Mouse (Mus musculus) ovary, postnatal 14 days (tissue): ENCODE measurements around the gene Fbxl16.

Experiments
- DNase-seq: peaks from one replicate; pipeline ENCODE4 v3.0.0; 2022; ENCODE audit warnings: low spot score

The Fbxl16 gene

DNA sequence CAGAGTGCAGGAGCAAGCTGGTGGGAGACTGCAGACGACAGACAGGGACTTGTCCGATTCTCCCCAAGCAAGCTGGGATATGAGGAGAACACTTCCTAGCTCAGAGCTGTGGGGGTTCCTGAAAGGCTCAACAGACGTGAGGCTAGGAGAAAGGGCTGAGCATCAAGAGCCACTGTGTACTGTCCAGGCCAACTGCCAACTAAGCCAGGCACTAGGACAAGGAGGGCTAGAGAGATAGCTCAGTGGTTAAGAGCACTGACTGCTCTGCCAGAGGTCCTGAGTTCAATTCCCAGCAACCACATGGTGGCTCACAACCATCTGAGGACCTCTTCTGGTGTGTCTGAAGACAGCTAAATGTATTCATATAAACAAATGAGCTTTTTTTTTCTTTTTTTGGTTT, 33.6 kb downstream of the Fbxl16 start:
- no peak for DNase-seq

DNA sequence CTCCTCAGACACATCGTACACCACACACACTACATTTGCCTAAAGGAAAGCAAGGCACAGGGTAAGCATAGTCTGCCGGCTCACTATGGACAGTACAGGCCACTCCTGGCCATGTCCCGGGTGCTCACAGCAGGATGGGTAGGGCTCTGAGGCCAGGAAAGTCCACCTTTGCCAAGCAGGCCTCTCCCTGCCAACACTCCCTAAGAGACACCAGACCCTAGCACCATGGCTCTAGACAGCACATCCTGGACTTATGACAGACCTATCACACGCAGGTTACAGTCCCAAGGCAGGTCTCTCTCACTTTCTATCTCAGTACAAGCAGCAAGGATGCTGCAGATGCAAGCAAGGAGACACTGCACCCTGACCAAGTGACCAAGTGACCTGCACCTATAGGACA, 34.2 kb downstream of the Fbxl16 start:
- DNase-seq, result no peak

DNA sequence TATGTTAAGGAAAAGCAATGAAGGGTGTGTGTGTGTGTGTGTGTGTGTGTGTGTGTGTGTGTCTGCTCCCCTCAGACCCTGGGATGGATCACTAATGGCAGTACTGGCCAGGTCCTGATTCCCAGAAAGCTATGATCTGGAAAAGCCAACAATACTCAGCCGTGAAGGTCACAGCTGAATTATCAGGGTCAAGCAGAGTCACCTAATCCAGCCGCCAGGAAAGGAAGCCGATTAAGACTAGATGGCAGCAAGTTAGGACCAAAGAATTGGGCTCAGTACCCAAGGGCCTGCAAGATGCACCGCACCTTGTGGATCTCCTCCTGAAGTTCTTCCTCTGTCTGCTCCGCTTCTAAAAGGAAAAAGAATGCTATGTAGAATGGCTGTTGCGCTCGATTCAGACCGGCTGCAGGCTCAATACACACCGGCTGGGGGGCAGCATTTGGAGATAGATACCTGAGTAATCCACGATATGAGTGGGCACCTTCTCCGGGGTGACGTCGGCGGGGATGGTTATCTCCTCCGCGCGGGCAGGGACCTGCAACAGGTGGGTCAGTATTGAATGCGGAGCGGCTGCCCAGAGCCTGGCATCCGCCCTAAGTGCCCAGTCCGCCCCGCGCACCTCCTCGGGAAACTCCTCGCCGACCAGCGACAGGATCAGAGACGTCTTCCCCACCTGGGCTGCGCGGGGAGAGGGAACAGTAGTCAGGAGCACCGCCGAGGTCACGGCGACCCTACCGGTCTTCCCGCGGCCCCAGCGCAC, 34.9 kb downstream of the Fbxl16 start:
- DNase-seq, result no peak

DNA sequence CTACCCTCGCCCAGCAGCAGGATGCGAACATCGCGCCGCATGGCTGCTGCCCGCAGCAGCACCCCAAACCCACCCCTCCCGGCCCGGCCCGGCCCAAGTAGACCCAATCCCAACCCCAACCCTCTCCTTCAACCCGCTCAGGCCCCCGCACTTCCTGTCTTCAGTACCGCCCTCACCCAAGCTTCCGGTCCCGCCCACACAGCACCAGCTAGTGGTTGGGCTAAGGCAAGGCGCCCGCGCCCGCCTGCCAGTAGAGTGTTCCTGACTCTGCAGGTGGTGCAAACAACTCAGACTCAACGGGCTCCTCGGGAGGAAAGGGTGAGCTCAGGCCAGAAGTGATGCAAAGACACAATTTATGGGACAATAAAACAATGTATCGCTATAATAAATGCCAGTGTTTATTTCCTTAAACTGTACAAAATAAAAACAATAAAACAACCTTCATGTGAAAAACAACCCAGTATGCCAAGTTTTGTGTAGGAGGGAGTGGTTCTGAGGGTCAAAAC, 35.6 kb downstream of the Fbxl16 start, which contains the start of gene Rhot2:
Gene Rhot2 (minus strand): TSS at position 456 of the 506 bp plus-strand sequence.
- DNase-seq, result peak; percentile 85

DNA sequence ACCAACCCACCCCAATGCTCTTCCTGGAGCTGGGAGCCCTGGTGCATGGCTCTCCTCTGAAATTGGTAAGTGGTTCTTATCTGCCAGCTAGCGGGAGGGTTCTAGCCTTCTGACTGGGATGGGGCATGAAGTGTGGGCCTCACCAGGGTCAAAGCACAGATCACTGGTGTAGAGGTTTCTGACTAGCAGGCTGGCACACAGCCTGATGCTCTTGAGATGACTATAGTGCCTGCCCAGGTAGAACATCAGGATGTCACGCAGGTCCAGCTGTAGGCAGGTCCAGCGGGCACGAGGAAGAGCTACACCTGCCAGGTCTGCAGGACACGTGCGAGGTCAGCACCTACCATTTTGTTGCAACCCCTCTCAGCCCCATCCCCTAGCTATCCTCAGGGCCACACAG, 51.3 kb downstream of the Fbxl16 start:
- no peak for DNase-seq

DNA sequence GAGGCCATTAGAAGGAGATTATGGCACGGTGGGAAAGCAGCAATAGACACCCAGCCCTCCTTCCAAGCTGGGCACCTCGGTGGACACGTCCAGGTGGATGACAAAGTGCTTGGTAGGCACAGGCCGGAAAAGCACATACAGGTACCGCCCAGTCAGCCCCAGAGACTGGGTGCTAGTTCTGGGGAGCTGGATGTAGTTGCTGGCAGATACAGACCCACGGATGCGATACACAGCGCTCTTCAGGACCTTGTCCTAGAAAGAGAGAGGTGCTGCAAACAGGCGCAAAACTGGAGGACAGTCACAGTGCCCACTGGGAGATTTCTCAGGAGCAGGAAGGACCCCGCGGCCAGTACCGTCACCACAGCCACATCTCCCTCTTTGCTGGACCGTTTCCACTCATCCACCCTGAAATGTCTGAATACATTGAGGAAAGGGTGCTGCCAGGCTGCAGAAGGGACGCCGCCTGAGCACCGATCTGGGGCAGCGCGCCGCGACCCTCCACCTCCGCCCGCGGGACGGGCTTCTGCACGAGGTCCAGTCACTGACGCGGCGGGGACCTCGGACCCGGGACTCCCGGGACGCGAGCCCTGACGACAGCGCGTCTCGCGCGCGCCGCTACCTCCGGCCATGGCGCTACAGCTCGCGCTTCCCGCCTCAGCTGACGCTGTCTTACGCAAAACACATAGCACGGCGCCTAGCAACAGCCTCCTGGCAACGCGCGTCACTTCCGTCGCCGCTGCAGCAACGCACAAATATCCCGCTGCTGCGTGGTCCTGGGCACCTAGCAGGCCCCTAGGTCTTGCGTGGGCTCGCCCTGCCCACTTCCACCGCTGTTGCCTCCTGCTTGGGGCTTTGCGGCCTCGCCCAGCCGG, 52.2 kb downstream of the Fbxl16 start, which contains the start of gene Wdr90:
Gene Wdr90 (minus strand): TSS at position 670 of the 872 bp plus-strand sequence.
- peak; percentile 86 for DNase-seq

DNA sequence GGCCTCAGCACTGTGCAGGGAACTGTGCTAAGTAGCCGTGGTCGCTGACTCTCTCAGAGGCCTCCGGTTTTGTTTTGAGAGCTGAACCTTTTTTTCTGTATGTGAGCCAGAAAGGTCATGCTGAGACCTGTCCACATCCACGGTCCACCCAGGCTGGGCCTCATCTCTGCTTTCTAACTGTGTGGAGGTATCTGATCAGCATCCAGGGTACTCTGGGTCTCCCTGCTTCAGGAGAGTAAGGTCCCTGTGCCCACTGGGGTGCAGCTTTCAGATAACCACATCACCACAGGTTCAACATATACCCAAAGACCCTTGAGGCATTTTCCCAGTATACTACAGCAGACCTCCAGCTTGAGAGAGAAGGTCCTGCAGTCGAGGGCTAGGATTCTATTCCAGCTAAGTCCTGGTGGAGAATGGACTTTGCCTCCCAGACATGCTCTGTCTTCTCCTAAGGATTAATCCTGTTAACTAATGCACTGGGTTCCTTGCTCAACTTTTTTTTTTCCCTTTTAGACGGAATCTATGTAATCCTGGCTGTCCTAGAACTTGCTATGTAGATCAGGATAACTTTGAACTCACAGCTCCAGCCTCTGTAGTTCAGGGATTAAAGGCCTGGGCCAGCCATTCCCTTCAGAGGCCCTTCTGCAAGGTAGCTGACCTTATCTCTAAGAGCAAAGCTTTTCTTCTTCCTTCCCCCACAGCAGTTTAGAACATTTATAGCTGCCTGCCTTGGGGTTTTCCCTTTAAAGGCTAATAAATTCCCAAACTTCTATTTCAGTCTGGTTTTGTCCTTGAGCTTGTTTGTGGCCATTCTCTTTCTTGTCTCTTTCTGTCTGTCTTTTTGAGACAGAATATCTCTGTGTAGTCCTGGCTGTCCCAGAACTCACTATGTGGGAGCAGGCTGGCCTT, 53.1 kb downstream of the Fbxl16 start:
- DNase-seq, result no peak

DNA sequence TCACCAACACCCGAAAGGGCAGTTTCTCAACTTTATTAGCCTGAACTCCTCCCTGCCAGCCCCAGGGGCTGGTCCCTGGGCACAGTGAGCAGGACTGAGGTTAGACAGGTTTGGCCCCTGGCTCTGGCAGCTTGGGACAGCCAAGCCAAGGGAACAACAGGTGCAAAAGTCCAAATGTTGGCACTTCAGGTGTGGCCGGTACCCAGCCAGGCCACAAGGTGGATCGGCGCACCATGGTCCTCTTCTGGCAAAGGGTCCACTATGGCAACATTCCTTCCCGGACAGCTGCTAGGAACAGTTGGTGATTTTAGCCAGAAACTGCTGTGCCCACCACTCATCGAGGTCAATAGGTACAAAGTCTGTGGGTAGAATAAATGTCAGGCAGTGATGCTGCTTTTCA, 54.8 kb downstream of the Fbxl16 start:
- DNase-seq, result no peak

DNA sequence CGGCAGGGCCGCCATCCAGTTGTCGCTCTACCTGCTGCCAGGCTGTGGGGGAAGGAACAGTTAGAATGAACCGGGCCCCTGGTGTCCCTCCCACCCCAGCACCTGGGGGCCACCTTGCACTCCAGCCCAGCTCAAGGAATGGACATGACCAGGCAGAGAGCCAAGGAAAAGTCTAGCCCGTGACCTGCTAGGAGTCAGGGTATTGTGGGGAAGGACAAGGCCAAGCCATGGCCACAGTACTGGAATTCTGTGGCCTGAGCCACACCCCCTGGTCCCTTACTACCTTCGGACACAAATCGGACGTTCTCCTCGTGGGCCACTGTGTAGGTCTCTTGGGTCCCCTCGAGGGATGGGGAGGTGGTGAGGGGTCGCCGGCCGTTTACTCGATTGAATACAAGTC, 55.4 kb downstream of the Fbxl16 start:
- no peak for DNase-seq

DNA sequence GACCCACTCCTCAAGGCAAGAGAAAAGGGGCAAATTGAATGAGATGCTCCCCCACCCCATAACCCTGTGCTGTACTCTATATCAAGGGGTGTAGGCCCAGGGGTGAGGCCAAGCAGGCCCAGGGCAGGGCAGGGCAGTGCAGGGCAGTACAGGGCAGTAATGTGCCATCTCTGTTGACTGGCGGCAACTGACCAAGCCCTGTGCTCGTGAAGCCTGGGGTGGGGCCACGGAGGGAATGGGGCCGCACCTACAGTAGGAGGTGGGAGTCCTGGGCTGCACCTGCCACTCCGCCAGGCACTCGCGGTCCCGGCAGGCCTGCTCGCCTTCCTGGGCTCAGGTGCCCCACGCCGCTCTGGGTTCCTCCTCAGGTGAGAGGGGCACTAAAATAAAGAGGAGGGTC, 56.4 kb downstream of the Fbxl16 start:
- DNase-seq, result no peak

DNA sequence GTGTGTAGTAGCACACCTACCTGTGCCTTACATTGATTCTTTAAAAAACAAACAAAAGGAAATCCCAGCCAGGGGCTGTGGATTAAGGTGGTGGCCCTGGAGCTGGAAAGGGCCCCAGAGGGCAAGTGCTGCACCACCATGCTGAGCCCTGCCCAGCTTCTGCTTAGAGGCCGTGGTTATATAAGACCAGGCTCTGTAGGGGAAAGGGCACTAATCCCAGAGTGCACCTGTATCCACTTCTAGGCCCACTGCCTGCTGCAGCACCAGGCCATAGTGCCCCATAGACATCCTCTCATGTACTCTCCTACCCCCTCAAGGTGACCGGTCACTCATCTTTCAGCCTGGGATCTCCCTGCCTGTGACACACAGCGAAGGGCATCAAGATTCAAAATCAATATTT, 57.3 kb downstream of the Fbxl16 start:
- no peak for DNase-seq

DNA sequence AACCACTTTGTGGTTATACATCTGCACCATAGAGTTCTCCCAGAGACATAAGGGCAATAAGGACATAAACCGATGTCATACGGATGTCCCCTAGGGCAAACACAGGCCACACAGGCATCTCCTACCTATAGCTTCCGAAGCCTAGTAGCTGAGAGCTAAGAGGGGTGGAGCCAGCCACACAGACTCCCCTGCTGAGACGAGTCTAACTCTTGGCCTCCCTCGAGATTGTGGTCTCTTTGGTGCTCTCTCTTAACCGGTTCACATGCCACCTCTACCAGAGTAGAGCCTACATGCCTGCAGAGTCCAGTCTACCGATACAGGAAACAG, 58.6 kb downstream of the Fbxl16 start:
- no peak for DNase-seq

DNA sequence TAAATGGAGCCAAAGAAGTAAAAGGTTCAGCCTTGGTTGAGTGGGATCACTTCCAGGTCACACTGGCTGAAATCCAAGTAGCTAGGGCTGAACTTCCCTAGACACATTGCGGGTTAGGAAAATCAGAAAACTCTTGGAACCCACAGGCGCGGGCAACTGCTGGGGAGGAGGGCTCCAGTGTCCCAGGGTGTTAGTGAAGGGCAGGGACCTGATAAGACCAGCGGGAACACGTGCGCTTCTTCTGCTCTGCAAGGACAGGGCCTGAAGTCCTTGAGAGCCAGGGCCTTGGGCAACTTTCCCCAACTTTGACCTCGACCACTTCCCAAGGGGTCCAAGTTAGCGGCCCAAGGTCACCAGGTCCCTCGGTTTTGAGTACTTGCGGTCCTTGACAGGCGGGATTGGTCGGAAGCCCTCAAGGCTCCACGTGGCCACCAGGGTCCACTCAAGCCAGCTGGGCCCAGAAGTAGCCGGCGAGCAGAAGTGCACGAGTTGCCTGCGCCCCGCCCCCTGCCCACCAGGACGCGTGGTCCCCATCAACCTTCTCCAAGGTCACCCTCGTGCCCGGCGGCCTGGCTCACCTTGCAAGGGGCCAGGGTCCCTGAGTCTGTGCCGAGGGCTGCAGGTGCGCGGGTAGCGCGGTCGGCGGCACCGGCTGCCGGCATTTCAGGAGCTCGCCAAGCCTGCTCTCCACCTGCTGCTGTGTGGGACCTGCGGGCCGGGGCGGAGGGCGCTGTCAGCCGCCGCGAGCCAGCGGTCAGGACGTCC, 59.1 kb downstream of the Fbxl16 start:
- peak; percentile 65 for DNase-seq

DNA sequence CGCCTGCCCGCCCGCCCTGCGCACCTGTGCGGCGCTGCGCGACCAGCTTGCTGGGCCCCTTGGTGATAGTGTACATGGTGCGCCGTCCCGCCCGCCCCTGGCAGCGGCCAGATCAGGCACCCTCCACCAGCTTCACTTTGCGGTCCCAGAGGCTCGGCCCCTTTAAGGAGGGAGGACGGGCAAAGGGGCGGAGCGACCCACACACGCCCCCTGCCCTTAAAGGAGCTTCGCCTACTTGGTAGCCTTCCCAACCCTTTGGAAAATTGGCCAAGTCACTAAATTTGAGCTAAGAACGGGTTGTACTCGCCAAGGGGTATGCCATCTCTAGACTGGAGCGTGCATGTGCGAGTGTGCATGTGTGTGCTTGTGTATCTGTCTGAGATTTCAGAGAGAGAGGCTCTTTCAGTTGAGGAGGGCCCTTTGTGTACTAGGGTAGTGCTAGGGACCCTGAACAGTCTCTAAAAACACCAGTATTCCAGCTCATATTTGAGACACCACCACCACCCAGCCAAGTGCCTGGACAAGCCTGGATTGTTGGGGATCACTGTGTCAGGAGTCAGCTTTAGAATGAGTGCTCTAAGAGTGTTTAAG, 59.8 kb downstream of the Fbxl16 start, which contains the start of gene Mcrip2:
Gene Mcrip2 (minus strand): TSS at position 164 of the 591 bp plus-strand sequence.
- peak; percentile 70 for DNase-seq

DNA sequence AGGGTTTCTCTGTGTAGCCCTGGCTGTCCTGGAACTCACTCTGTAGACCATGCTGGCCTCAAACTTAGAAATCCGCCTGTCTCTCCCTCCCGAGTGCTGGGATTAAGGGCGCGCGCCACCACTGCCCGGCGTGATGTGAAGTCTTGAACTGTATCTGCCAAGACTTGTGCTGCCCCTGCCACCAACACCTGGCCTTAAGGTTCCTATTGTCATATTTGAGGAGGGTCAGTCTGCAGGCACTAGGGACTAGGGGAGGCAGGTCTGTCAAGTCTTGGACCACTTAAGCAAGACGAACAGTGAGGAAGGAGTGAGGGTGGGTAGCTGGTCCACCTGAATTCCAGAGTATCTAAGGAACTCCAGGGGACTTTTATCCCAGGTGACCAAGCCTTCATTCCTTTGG, 60.6 kb downstream of the Fbxl16 start:
- no peak for DNase-seq

DNA sequence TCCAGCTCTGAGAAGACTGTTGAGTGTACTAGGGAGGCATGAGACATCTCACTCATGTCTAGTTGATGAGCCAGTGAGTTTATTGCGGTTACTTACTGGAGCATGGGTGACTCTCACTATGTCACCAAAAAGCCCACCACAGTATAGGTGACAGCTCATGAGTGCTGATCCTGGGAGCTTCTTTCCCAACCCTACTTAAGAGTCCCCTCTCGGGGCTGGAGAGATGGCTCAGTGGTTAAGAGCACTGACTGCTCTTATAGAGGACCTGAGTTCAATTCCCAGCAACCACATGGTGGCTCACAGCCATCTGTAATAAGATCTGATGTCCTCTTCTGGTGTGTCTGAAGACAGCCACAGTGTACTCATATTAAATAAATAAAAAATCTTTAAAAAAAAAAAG, 61.1 kb downstream of the Fbxl16 start:
- no peak for DNase-seq
